In genomic region chr17:34032174-34032632, GRCm38 (mm10) we compare ENCODE assay signal across 8 mouse cellular contexts. TPM values are rescaled to one million over a fixed set of nuclear protein-coding genes. Genes with fewer than 3 reads are reported as not detected.
DNase-seq lines count a peak whose midpoint lies in the region; ATAC-seq and TF ChIP-seq lines count a peak whose summit lies in the region.

No protein-coding gene starts in this region.

- no peak for TF ChIP-seq CTCF in stomach, postnatal 0 days (IDR thresholded peaks at IDR 0.05; ENCODE audit: low read depth)

- peak; percentile 44 for ATAC-seq in heart, embryonic 12.5 days (ENCODE audit: insufficient number of reproducible peaks, low FRiP score)
- ATAC-seq in megakaryocyte-erythroid progenitor cell, adult 5-6 weeks (replicated peaks; ENCODE audit: low FRiP score, low TSS enrichment, poor library complexity, severe bottlenecking) = 0 out of 2 replicates have a peak, but pooled peaks have one; percentile 2
- ATAC-seq in stomach, postnatal 0 days (ENCODE audit: low FRiP score, low TSS enrichment) = peak; percentile 11; the same call in 1 of the 2 replicates

- peaks cover 48% of the 10 kb centered on the region for H3K4me1 ChIP-seq in heart, embryonic 12.5 days (replicated peaks)
- peaks cover 5% of the 10 kb centered on the region for H3K4me1 ChIP-seq in stomach, postnatal 0 days (replicated peaks; ENCODE audit: control insufficient read depth, insufficient read depth)

- H3K27me3 ChIP-seq in heart, embryonic 12.5 days (replicated peaks) = peaks cover 1% of the 10 kb centered on the region; the same call in 1 of the 2 replicates
- no peaks in the 10 kb centered on the region for H3K27me3 ChIP-seq in stomach, postnatal 0 days (ENCODE audit: control insufficient read depth, insufficient read depth, low read length)

- peak overlapping the region; percentile 92 for H3K4me3 ChIP-seq in heart, embryonic 12.5 days
- H3K4me3 ChIP-seq in stomach, postnatal 0 days (ENCODE audit: low read depth, low read length) = peak overlapping the region; percentile 86

- peak; percentile 47 to 69 for DNase-seq in left cerebral cortex, adult 18-20 months (ENCODE audit: low spot score in 2 of 2)
- no peak for DNase-seq in left cerebral cortex, postnatal 36 days (ENCODE audit: low spot score in 2 of 2)
- DNase-seq in adrenal gland, postnatal 25 days = peak; percentile 77
- DNase-seq in kidney, postnatal 36 days = peak; percentile 70 to 86
- no peak for DNase-seq in stomach, postnatal 0 days (ENCODE audit: low spot score)
- DNase-seq in right cerebral cortex, adult 2 months (ENCODE audit: low spot score in 2 of 2) = no peak

- peaks cover 55% of the 10 kb centered on the region for H3K36me3 ChIP-seq in heart, embryonic 12.5 days
- H3K36me3 ChIP-seq in stomach, postnatal 0 days (ENCODE audit: control insufficient read depth, insufficient read depth, low read length) = peaks cover 25% of the 10 kb centered on the region

- H3K27ac ChIP-seq in heart, embryonic 12.5 days (ENCODE audit: poor library complexity, severe bottlenecking) = peak overlapping the region; percentile 94
- peak overlapping the region; percentile 98 for H3K27ac ChIP-seq in stomach, postnatal 0 days (replicated peaks)

- peak overlapping the region; percentile 92 for H3K4me2 ChIP-seq in heart, embryonic 12.5 days
- peak overlapping the region; percentile 93 for H3K4me2 ChIP-seq in stomach, postnatal 0 days (replicated peaks; ENCODE audit: low read depth)

- H3K9ac ChIP-seq in heart, embryonic 12.5 days = peak overlapping the region; percentile 94
- H3K9ac ChIP-seq in stomach, postnatal 0 days (ENCODE audit: low read length) = peak overlapping the region; percentile 96

- WGBS in heart, embryonic 12.5 days = under 1% methylated on average over 47 of the region's 48 CpGs
- WGBS in stomach, postnatal 0 days = 1% methylated on average over 37 of the region's 48 CpGs

- intact Hi-C loops in left cerebral cortex, postnatal 36 days (cut with DNase I) = loop anchor here (10.0 kb wide), 1 partner anchor 563 kb away; the partner anchor contains the start of genes Ager and Pbx2

- TF ChIP-seq EP300 in stomach, postnatal 0 days (optimal IDR thresholded peaks at IDR 0.05) = no peak

- no peaks in the 10 kb centered on the region for H3K9me3 ChIP-seq in heart, embryonic 12.5 days (replicated peaks)
- no peaks in the 10 kb centered on the region for H3K9me3 ChIP-seq in stomach, postnatal 0 days (ENCODE audit: control insufficient read depth, low read length)

RNA-seq across cellular contexts. Expression of gene Rxrb, which starts 0.6 kb away (rescaled TPM):
- 10 to 100 TPM; 80.6 to 84.1 TPM for total RNA-seq in left cerebral cortex, adult 18-20 months (2021)
- total RNA-seq in left cerebral cortex, postnatal 36 days (2021) = 10 to 100 TPM; 81.9 to 87.8 TPM
- 66.8 and 71.0 TPM in 2 replicates for total RNA-seq in adrenal gland, postnatal 25 days (2021)
- 34.7 and 36.9 TPM in 2 replicates for polyA plus RNA-seq in heart, embryonic 12.5 days (2016; fragmentation: Nextera tagmentation; extraction: Ambion mirVana)
- total RNA-seq in megakaryocyte-erythroid progenitor cell, adult 5-6 weeks (2014; fragmentation: Nextera tagmentation) = 49.6 and 58.9 TPM in 2 replicates
- total RNA-seq in megakaryocyte-erythroid progenitor cell, adult 5-6 weeks (2017) = 31.4 and 33.3 TPM in 2 replicates
- polyA plus RNA-seq in stomach, postnatal 0 days (2015; fragmentation: Nextera tagmentation; extraction: Ambion mirVana) = 25.0 and 26.9 TPM in 2 replicates

RNA-seq across cellular contexts. Expression of gene Slc39a7, which starts 0.7 kb away (rescaled TPM):
- total RNA-seq in left cerebral cortex, adult 18-20 months (2021) = 100 to 1,000 TPM in 1 of 2 experiments, 10 to 100 TPM in 1; 96.1 to 101 TPM
- total RNA-seq in left cerebral cortex, postnatal 36 days (2021) = 100 to 1,000 TPM; 101 to 105 TPM
- total RNA-seq in adrenal gland, postnatal 25 days (2021) = 149 and 162 TPM in 2 replicates
- polyA plus RNA-seq in heart, embryonic 12.5 days (2016; fragmentation: Nextera tagmentation; extraction: Ambion mirVana) = 128 and 130 TPM in 2 replicates
- 18.1 and 18.3 TPM in 2 replicates for total RNA-seq in megakaryocyte-erythroid progenitor cell, adult 5-6 weeks (2014; fragmentation: Nextera tagmentation)
- 94.1 and 169 TPM in 2 replicates for total RNA-seq in megakaryocyte-erythroid progenitor cell, adult 5-6 weeks (2017)
- 114 and 118 TPM in 2 replicates for polyA plus RNA-seq in stomach, postnatal 0 days (2015; fragmentation: Nextera tagmentation; extraction: Ambion mirVana)

RNA-seq across cellular contexts. Expression of gene H2-Ke6, which starts 4.3 kb away (rescaled TPM):
- 10 to 100 TPM; 39.3 to 43.2 TPM for total RNA-seq in left cerebral cortex, adult 18-20 months (2021)
- 10 to 100 TPM; 35.7 to 36.6 TPM for total RNA-seq in left cerebral cortex, postnatal 36 days (2021)
- total RNA-seq in adrenal gland, postnatal 25 days (2021) = 239 TPM in 2 replicates
- 46.7 and 48.0 TPM in 2 replicates for polyA plus RNA-seq in heart, embryonic 12.5 days (2016; fragmentation: Nextera tagmentation; extraction: Ambion mirVana)
- total RNA-seq in megakaryocyte-erythroid progenitor cell, adult 5-6 weeks (2014; fragmentation: Nextera tagmentation) = 118 and 144 TPM in 2 replicates
- 41.6 and 46.8 TPM in 2 replicates for total RNA-seq in megakaryocyte-erythroid progenitor cell, adult 5-6 weeks (2017)
- polyA plus RNA-seq in stomach, postnatal 0 days (2015; fragmentation: Nextera tagmentation; extraction: Ambion mirVana) = 37.6 and 42.4 TPM in 2 replicates

RNA-seq across cellular contexts. Expression of gene Col11a2, which starts 7.0 kb away (rescaled TPM):
- 10 to 100 TPM; 14.5 to 14.6 TPM for total RNA-seq in left cerebral cortex, adult 18-20 months (2021)
- total RNA-seq in left cerebral cortex, postnatal 36 days (2021) = 10 to 100 TPM; 15.1 to 16.3 TPM
- total RNA-seq in adrenal gland, postnatal 25 days (2021) = 0.91 and 3.0 TPM in 2 replicates
- polyA plus RNA-seq in heart, embryonic 12.5 days (2016; fragmentation: Nextera tagmentation; extraction: Ambion mirVana) = 0.48 and 0.83 TPM in 2 replicates
- total RNA-seq in megakaryocyte-erythroid progenitor cell, adult 5-6 weeks (2014; fragmentation: Nextera tagmentation) = 1.1 and 3.6 TPM in 2 replicates
- 0.05 and 0.46 TPM in 2 replicates for total RNA-seq in megakaryocyte-erythroid progenitor cell, adult 5-6 weeks (2017)
- polyA plus RNA-seq in stomach, postnatal 0 days (2015; fragmentation: Nextera tagmentation; extraction: Ambion mirVana) = 0.18 and 0.29 TPM in 2 replicates

RNA-seq across cellular contexts. Expression of gene Ring1, which starts 7.7 kb away (rescaled TPM):
- 10 to 100 TPM; 31.6 to 34.6 TPM for total RNA-seq in left cerebral cortex, adult 18-20 months (2021)
- total RNA-seq in left cerebral cortex, postnatal 36 days (2021) = 10 to 100 TPM; 33.5 to 35.9 TPM
- total RNA-seq in adrenal gland, postnatal 25 days (2021) = 50.8 and 66.2 TPM in 2 replicates
- polyA plus RNA-seq in heart, embryonic 12.5 days (2016; fragmentation: Nextera tagmentation; extraction: Ambion mirVana) = 14.9 and 16.5 TPM in 2 replicates
- 12.8 and 24.7 TPM in 2 replicates for total RNA-seq in megakaryocyte-erythroid progenitor cell, adult 5-6 weeks (2014; fragmentation: Nextera tagmentation)
- total RNA-seq in megakaryocyte-erythroid progenitor cell, adult 5-6 weeks (2017) = 13.5 and 15.4 TPM in 2 replicates
- 13.3 and 14.6 TPM in 2 replicates for polyA plus RNA-seq in stomach, postnatal 0 days (2015; fragmentation: Nextera tagmentation; extraction: Ambion mirVana)

Comparison
In these comparisons a context has a peak if more than half of its experiments do, and no peak if none do; other contexts are left out.
1. DNase-seq: peak in left cerebral cortex, adult 18-20 months (2 of 2), adrenal gland, postnatal 25 days (single experiment) and kidney, postnatal 36 days (2 of 2); none in left cerebral cortex, postnatal 36 days (0 of 2), stomach, postnatal 0 days (single experiment) and right cerebral cortex, adult 2 months (0 of 2).
2. Peak in every context shown above with its lines, with median percentiles within 50 percentile points of each other: ATAC-seq.